Mouse (Mus musculus) MEL (cell line): ENCODE data around the gene Dag1.

Experiments used
- CHD2 ChIP-seq: IDR thresholded peaks from 2 replicates; pipeline ENCODE4 v1.6.1; 2011; ENCODE audit warnings: low read length, improper control_type of control experiment
- GATA1 ChIP-seq: IDR thresholded peaks from 2 replicates; pipeline ENCODE4 v1.6.1; 2011; ENCODE audit warnings: low read depth, low read length, improper control_type of control experiment
- JUND ChIP-seq: IDR thresholded peaks from 2 replicates; pipeline ENCODE4 v1.6.1; 2011; ENCODE audit warnings: low read depth, mild to moderate bottlenecking, improper control_type of control experiment, low read length
- MAX ChIP-seq: IDR thresholded peaks from 2 replicates; pipeline ENCODE4 v1.6.1; 2011; ENCODE audit warnings: low read length, improper control_type of control experiment
- MEF2A ChIP-seq: IDR thresholded peaks from 2 replicates; pipeline ENCODE4 v1.6.1; 2014; ENCODE audit warnings: low read depth, mild to moderate bottlenecking, inconsistent platforms, low read length, improper control_type of control experiment; ENCODE audit not compliant: poor library complexity, insufficient replicate concordance, severe bottlenecking; ENCODE audit errors: extremely low read depth
- MYC ChIP-seq: IDR thresholded peaks from 2 replicates; pipeline ENCODE4 v1.6.1; 2011; ENCODE audit warnings: low read depth, mild to moderate bottlenecking, low read length, improper control_type of control experiment, moderate library complexity
- POLR2A ChIP-seq, 2 experiments: IDR thresholded peaks; 2 replicates each; pipeline ENCODE4 v1.6.1; 2011 to 2012; ENCODE audit warnings: low read length in 2 of 2, mild to moderate bottlenecking in 2 of 2, control low read depth in 1 of 2, improper control_type of control experiment in 1 of 2, low read depth in 1 of 2, moderate library complexity in 1 of 2; ENCODE audit not compliant: control insufficient read depth in 1 of 2, insufficient read depth in 1 of 2, poor library complexity in 1 of 2
- SIN3A ChIP-seq: IDR thresholded peaks from 2 replicates; pipeline ENCODE4 v1.6.1; 2012; ENCODE audit warnings: low read length, improper control_type of control experiment, inconsistent platforms
- SMC3 ChIP-seq: IDR thresholded peaks from 2 replicates; pipeline ENCODE4 v1.6.1; 2011; ENCODE audit warnings: low read depth, low read length, improper control_type of control experiment
- TBP ChIP-seq: IDR thresholded peaks from 2 replicates; pipeline ENCODE4 v1.8.0; 2011; ENCODE audit warnings: low read depth, low read length, improper control_type of control experiment
- UBTF ChIP-seq: IDR thresholded peaks from 2 replicates; pipeline ENCODE4 v1.6.1; 2012; ENCODE audit warnings: low read depth, mild to moderate bottlenecking, inconsistent platforms, low read length, improper control_type of control experiment, moderate library complexity, borderline replicate concordance; ENCODE audit not compliant: insufficient read depth
- USF2 ChIP-seq, 2 experiments: IDR thresholded peaks; 2 replicates each; pipeline ENCODE4 v1.6.1; 2011 to 2012; ENCODE audit warnings: improper control_type of control experiment in 2 of 2, low read length in 2 of 2, borderline replicate concordance in 1 of 2, inconsistent platforms in 1 of 2, low read depth in 1 of 2, mild to moderate bottlenecking in 1 of 2; ENCODE audit not compliant: insufficient read depth in 1 of 2
- ZC3H11A ChIP-seq: IDR thresholded peaks from 2 replicates; pipeline ENCODE4 v1.6.1; 2012; ENCODE audit warnings: low read depth, mild to moderate bottlenecking, inconsistent platforms, low read length, improper control_type of control experiment
- ZKSCAN1 ChIP-seq: IDR thresholded peaks from 2 replicates; pipeline ENCODE4 v1.6.1; 2012; ENCODE audit warnings: low read depth, mild to moderate bottlenecking, inconsistent platforms, low read length, improper control_type of control experiment, moderate library complexity

GRCm38 (mm10) chr9:108262494-108263049 is 1.2 kb downstream of the Dag1 start:
- no peak for TF ChIP-seq JUND
- TF ChIP-seq SMC3: no peak
- TF ChIP-seq MEF2A: no peak
- TF ChIP-seq SIN3A: no peak; the same call in 1 of the 2 replicates
- no peak for TF ChIP-seq GATA1
- no peak for TF ChIP-seq UBTF
- TF ChIP-seq ZKSCAN1: no peak
- TF ChIP-seq USF2 (IDR thresholded peaks at IDR 0.05; ENCODE audit: borderline replicate concordance in 1 of 2, insufficient read depth in 1 of 2, low read depth in 1 of 2, low read length in 2 of 2): no peak
- TF ChIP-seq POLR2A (IDR thresholded peaks at IDR 0.05; ENCODE audit: control insufficient read depth in 1 of 2, insufficient read depth in 1 of 2, low read depth in 1 of 2, low read length in 2 of 2, poor library complexity in 1 of 2): no peak
- TF ChIP-seq MYC: no peak
- no peak for TF ChIP-seq CHD2
- TF ChIP-seq ZC3H11A: no peak
- TF ChIP-seq TBP: no peak
- no peak for TF ChIP-seq MAX
